Mouse (Mus musculus) limb, embryonic 10.5 days (tissue): ENCODE results near the gene Gm5941. TPM values are rescaled to one million over a fixed set of nuclear protein-coding genes. Genes with fewer than 3 reads are reported as not detected.
"Not testable (repeated sequence)": the region's sequence is repeated elsewhere in the genome, so short reads cannot be mapped to it uniquely, and the experiment has no call there.

ENCODE experiments used
- DNase-seq: peaks from one replicate; pipeline ENCODE4 v3.0.0-alpha.2; 2017; ENCODE audit warnings: low spot score
- H3K27ac ChIP-seq: fragments of 300-500 bp; sonication (generic); 2 replicates; pipeline ENCODE4 v1.5.1; 2016; ENCODE audit warnings: mild to moderate bottlenecking
- H3K27me3 ChIP-seq: fragments of 300-500 bp; sonication (generic); 2 replicates; pipeline ENCODE4 v1.6.1; 2016; ENCODE audit warnings: low read depth, mild to moderate bottlenecking; ENCODE audit not compliant: poor library complexity, severe bottlenecking
- H3K36me3 ChIP-seq: fragments of 300-500 bp; sonication (generic); 2 replicates; pipeline ENCODE4 v1.6.1; 2016; ENCODE audit warnings: mild to moderate bottlenecking, moderate library complexity
- H3K4me1 ChIP-seq: fragments of 300-500 bp; sonication (generic); 2 replicates; pipeline ENCODE4 v1.6.1; 2016
- H3K4me3 ChIP-seq: fragments of 300-500 bp; sonication (generic); 2 replicates; pipeline ENCODE4 v1.5.1; 2016; ENCODE audit warnings: mild to moderate bottlenecking, moderate library complexity
- H3K9me3 ChIP-seq: fragments of 300-500 bp; sonication (generic); replicated peaks from 2 replicates; pipeline ENCODE4 v1.6.1; 2016; ENCODE audit warnings: mild to moderate bottlenecking
- WGBS: fragments of 180-500 bp; shearing (Covaris S2); methylation state at CpG from one replicate; pipeline ENCODE4 v1.1.7; 2016; 5-methylcytosine and 5-hydroxymethylcytosine counted together
- polyA plus RNA-seq: library from polyadenylated mRNA; unstranded; fragments of >200 nt; fragmentation: Nextera tagmentation; extraction: Ambion mirVana; gene quantifications from 2 replicates; pipeline ENCODE4 v1.2.1, GENCODE M21; 2016

Gene Gm5941
- not detected in 2 replicates for polyA plus RNA-seq

DNA sequence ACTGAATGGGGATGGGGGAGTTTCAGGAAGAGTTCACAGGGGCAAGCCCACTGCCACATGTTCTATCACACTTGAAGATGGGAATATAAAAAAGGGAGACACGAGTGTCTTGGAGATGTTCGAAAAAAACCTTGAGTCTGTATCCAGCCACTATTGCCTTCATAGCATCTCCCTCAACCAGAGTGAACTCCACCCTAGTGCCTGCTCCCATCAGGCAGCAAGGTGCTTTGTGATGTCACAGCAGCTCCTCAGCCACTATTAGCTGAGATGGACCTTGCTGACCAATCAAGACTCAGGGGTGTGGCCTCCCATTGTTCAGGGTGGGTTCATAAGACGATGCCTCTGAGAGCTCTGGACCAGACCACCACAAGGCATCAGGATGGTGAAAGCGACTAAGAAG is at the start of gene Gm5941:
Gene Gm5941, plus strand, starts transcription at position 301 of the 400 bp plus-strand sequence.
- H3K27ac ChIP-seq, H3K27me3 ChIP-seq, H3K9me3 ChIP-seq, H3K4me1 ChIP-seq, H3K36me3 ChIP-seq, DNase-seq, H3K4me3 ChIP-seq: not testable (repeated sequence)
- WGBS: 93% methylated on average over 4 of the region's 4 CpGs

- WGBS: 30% methylated on average over 3 of the region's 3 CpGs
- no peak for DNase-seq
Measured at GRCm38 (mm10) chrX:92460496-92460895, 29.3 kb upstream of the Gm5941 start.

DNA sequence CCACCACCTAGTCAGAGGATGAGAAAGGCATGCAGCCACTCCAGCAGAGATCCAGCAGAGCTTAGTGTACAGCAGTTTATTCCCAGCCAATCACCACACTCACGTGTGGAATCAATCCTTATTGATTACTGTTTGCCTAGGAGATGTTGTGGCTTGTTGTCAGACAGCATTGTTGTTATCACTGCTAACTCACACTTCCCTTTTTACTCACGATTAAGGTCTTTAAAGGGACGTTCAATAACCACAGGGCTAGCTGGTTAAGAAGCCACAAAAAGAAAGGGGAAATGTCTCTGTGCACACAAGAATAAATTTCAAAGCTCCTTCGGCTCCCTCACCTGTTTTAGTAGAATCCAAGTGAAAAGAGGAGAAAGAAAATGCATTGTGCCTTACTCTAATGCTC is 25.0 kb upstream of the Gm5941 start:
- H3K4me3 ChIP-seq: no peak overlapping the region
- no peak overlapping the region for H3K27ac ChIP-seq
- no peak for DNase-seq
- no peaks in the 10 kb centered on the region for H3K27me3 ChIP-seq
- no peaks in the 10 kb centered on the region for H3K36me3 ChIP-seq
- no peaks in the 10 kb centered on the region for H3K9me3 ChIP-seq
- no peaks in the 10 kb centered on the region for H3K4me1 ChIP-seq
- WGBS: 69% methylated on average over 4 of the region's 4 CpGs

More at GRCm38 (mm10) chrX:92460496-92460895, 29.3 kb upstream of the Gm5941 start:
- no peaks in the 10 kb centered on the region for H3K9me3 ChIP-seq
- no peaks in the 10 kb centered on the region for H3K36me3 ChIP-seq
- H3K4me1 ChIP-seq: no peaks in the 10 kb centered on the region
- H3K4me3 ChIP-seq: no peak overlapping the region
- no peaks in the 10 kb centered on the region for H3K27me3 ChIP-seq
- H3K27ac ChIP-seq: no peak overlapping the region

DNA sequence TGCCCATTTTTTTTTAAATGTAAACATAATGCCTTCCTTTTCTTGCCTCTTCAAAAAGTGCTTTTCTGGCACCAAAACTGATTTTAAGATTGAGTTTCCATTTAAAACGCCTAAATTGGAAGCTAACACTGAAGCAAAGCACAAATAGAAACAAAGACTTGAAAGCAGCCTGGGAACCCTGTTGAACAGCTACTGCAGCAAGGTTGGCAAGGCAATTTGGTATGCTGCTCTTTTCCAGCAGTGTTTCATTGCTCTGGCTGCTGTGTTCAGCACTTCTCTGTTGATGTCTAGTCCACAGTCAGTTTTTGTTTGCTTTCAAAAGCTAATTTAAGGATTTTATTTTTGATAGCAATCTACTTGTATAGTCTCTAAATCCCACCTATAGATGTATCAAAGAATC is 8.5 kb downstream of the Gm5941 start:
- no peaks in the 10 kb centered on the region for H3K36me3 ChIP-seq
- H3K4me3 ChIP-seq: no peak overlapping the region
- no peak for DNase-seq
- H3K27ac ChIP-seq: no peak overlapping the region
- no peaks in the 10 kb centered on the region for H3K9me3 ChIP-seq
- H3K27me3 ChIP-seq: no peaks in the 10 kb centered on the region
- no peaks in the 10 kb centered on the region for H3K4me1 ChIP-seq
- WGBS: 53% methylated on average over 1 of the region's 1 CpGs

GRCm38 (mm10) chrX:92527826-92528225 is 38.1 kb downstream of the Gm5941 start:
- no peaks in the 10 kb centered on the region for H3K4me1 ChIP-seq
- no peak for DNase-seq
- no peaks in the 10 kb centered on the region for H3K27me3 ChIP-seq
- WGBS: 70% methylated on average over 1 of the region's 1 CpGs
- H3K36me3 ChIP-seq: no peaks in the 10 kb centered on the region
- H3K4me3 ChIP-seq: no peak overlapping the region
- H3K27ac ChIP-seq: no peak overlapping the region
- H3K9me3 ChIP-seq: no peaks in the 10 kb centered on the region

Other genes with a start within 250 kb of the Gm5941 start
- not detected in 2 replicates for gene Mageb18, start 109.6 kb downstream of the Gm5941 start, polyA plus RNA-seq